Mouse (Mus musculus): ENCODE data around the gene Lrrfip1.

- TF ChIP-seq CTCF (IDR thresholded peaks at IDR 0.05; ENCODE audit: low read depth), result no peak
- no peak for TF ChIP-seq EP300 (optimal IDR thresholded peaks at IDR 0.05)
Observed at GRCm38 (mm10) chr1:90953688-90954087, 44.8 kb upstream of the Lrrfip1 start.

Measured in stomach, postnatal 0 days (tissue).